Comparison of ENCODE assay signal across 8 mouse cellular contexts in the genomic region with DNA sequence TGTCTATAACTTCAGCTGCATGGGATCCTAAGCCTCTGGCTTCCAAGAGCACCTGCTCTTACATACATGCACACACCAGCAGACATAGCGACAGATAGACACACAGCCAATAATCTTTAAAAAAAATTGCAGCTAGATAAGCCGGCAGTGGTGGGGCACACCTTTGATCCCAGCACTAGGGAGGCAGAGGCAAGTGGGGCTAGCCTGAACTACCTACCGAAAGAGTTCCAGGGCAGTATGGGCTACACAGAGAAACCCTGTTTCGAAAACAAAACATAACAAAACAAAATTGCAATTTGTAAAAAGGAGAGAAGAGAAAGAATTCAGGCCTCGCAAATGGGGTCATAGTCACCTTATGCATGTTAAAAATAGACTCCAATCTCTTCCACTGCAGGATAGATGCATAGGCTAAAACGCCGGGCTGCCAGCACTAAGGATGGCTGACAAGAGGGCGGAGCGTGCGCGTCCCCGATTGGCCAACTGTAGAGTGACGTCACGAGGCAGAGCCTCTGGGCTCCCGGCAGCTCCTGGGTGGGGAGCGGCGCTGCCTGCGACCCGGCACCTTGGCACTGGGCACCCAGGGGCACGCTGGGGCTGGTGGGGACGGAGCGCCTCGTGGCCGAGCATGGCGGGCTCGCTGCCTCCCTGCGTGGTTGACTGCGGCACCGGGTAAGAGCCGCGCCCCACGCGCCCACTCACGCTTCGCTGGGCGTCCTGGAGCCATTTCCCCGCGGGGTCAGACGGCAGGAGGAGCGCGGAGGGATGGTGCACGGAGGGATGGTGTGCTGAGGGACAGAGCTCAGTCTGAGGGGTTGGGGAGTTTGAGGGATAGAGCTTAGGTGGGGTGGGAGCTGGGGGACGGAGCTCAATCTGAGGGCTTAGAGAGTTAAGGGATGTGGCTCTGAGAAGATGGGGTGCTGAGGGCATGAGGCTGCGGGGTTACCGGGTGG. TPM values are rescaled to one million over a fixed set of nuclear protein-coding genes. Genes with fewer than 3 reads are reported as not detected.
A peak's percentile ranks its signal among the peaks of the same experiment; 100 is the strongest.
DNase-seq lines count a peak whose midpoint lies in the region; ATAC-seq and TF ChIP-seq lines count a peak whose summit lies in the region.

A gene (plus strand): TSS at position 538 of the 950 bp plus-strand sequence.

- ATAC-seq in forebrain, embryonic 12.5 days (ENCODE audit: low FRiP score): peak; percentile 98
- peak; percentile 97 for ATAC-seq in heart, postnatal 0 days (ENCODE audit: insufficient read depth, low read depth)
- ATAC-seq in liver, embryonic 14.5 days (ENCODE audit: insufficient read depth): peak; percentile 92
- ATAC-seq in stomach, embryonic 15.5 days (ENCODE audit: insufficient read depth, low FRiP score, low read depth): peak; percentile 93

- in situ Hi-C loops in CH12.LX (cut with MboI; ENCODE audit: low pct_ligation_motif_present, low pct_unique_long_range_greater_than_20kb, low sequenced_read_pairs): no loop called here

- no peak for TF ChIP-seq CTCF in CH12.LX (conservative IDR thresholded peaks at IDR 0.05 in 1 of 2, IDR thresholded peaks at IDR 0.05 in 1 of 2; ENCODE audit: low read depth in 2 of 2, low read length in 2 of 2)
- no peak for TF ChIP-seq CTCF in heart, postnatal 0 days (IDR thresholded peaks at IDR 0.05; ENCODE audit: low read depth)
- no peak for TF ChIP-seq CTCF in liver, embryonic 14.5 days (IDR thresholded peaks at IDR 0.05; ENCODE audit: low read depth)

- TF ChIP-seq EP300 in CH12.LX (IDR thresholded peaks at IDR 0.05; ENCODE audit: low read length): no peak
- no peak for TF ChIP-seq EP300 in heart, postnatal 0 days (IDR thresholded peaks at IDR 0.05; ENCODE audit: low read depth)
- TF ChIP-seq EP300 in liver, embryonic 14.5 days (IDR thresholded peaks at IDR 0.05; ENCODE audit: low read depth): no peak

- H3K4me1 ChIP-seq in CH12.LX (ENCODE audit: control insufficient read depth in 1 of 2, insufficient read depth in 2 of 2): peaks cover 13 to 26% of the 10 kb centered on the region in 2 experiments
- H3K4me1 ChIP-seq in forebrain, embryonic 12.5 days: peaks cover 17% of the 10 kb centered on the region
- peaks cover 22% of the 10 kb centered on the region for H3K4me1 ChIP-seq in heart, postnatal 0 days (ENCODE audit: control insufficient read depth, insufficient read depth)
- 0 out of 4 replicates have a peak, but pooled peaks cover 0 to 3% of the 10 kb centered on the region in 2 experiments for H3K4me1 ChIP-seq in liver, embryonic 14.5 days (replicated peaks; ENCODE audit: control insufficient read depth in 2 of 2, insufficient read depth in 2 of 2, low read length in 1 of 2)
- H3K4me1 ChIP-seq in stomach, embryonic 15.5 days: 0 out of 2 replicates have a peak, but pooled peaks cover 9% of the 10 kb centered on the region

- TF ChIP-seq POLR2A in CH12.LX (IDR thresholded peaks at IDR 0.05; ENCODE audit: low read depth, low read length): peak; percentile 26; the same call in 1 of the 2 replicates

- DNase-seq in CH12.LX (ENCODE audit: extremely low read depth): peak; percentile 84
- DNase-seq in c-Kit-positive CD71-positive TER-119-negative erythroid progenitor cells, embryonic 14.5 days (ENCODE audit: low read depth): peak; percentile 66
- peak; percentile 91 for DNase-seq in heart, postnatal 0 days (ENCODE audit: low spot score)
- DNase-seq in kidney, postnatal 36 days: peak; percentile 82 to 89
- peak; percentile 48 to 57 (median 54) for DNase-seq in liver, embryonic 14.5 days (ENCODE audit: low read depth in 3 of 3, low spot score in 3 of 3)
- peak; percentile 86 for DNase-seq in neural tube, embryonic 10.5 days (ENCODE audit: extremely low spot score, low spot score)

- H3K79me2 ChIP-seq in CH12.LX (replicated peaks; ENCODE audit: control insufficient read depth, extremely low read depth, insufficient read depth, poor library complexity, severe bottlenecking): no peaks in the 10 kb centered on the region

- dilution Hi-C loops in CH12.LX (cut with MboI; ENCODE audit: extremely low pct_ligation_motif_present, extremely low pct_unique_long_range_greater_than_20kb, low sequenced_read_pairs): no loop called here

- H3K4me2 ChIP-seq in CH12.LX (ENCODE audit: insufficient read depth, low read depth, poor library complexity, severe bottlenecking): peak within 1 kb of the TSS; percentile 68
- H3K4me2 ChIP-seq in forebrain, embryonic 12.5 days: peak within 1 kb of the TSS; percentile 92
- H3K4me2 ChIP-seq in heart, postnatal 0 days (ENCODE audit: low read depth, low read length): peak within 1 kb of the TSS; percentile 87
- H3K4me2 ChIP-seq in liver, embryonic 14.5 days (ENCODE audit: low read depth): peak within 1 kb of the TSS; percentile 79
- peak within 1 kb of the TSS; percentile 98 for H3K4me2 ChIP-seq in stomach, embryonic 15.5 days

- no peak for TF ChIP-seq RAD21 in CH12.LX (IDR thresholded peaks at IDR 0.05; ENCODE audit: low read depth, low read length)

- H3K4me3 ChIP-seq in CH12.LX (replicated peaks in 1 of 3; ENCODE audit: low read depth in 2 of 3, low read length in 2 of 3, poor library complexity in 1 of 3): peak within 1 kb of the TSS; percentile 45 to 78 (median 77)
- peak within 1 kb of the TSS; percentile 84 for H3K4me3 ChIP-seq in forebrain, embryonic 12.5 days (replicated peaks)
- H3K4me3 ChIP-seq in heart, postnatal 0 days (ENCODE audit: low read depth, low read length): peak within 1 kb of the TSS; percentile 69
- H3K4me3 ChIP-seq in liver, embryonic 14.5 days (ENCODE audit: insufficient read depth in 1 of 2, low read depth in 2 of 2, low read length in 2 of 2): peak within 1 kb of the TSS; percentile 59 to 60
- H3K4me3 ChIP-seq in stomach, embryonic 15.5 days (replicated peaks): peak within 1 kb of the TSS; percentile 71

- H3K27ac ChIP-seq in CH12.LX (ENCODE audit: insufficient read depth, low read depth): no peak within 1 kb of the TSS
- no peak within 1 kb of the TSS for H3K27ac ChIP-seq in forebrain, embryonic 12.5 days
- H3K27ac ChIP-seq in heart, postnatal 0 days (ENCODE audit: low read depth): peak within 1 kb of the TSS; percentile 69
- no peak within 1 kb of the TSS for H3K27ac ChIP-seq in liver, embryonic 14.5 days
- H3K27ac ChIP-seq in stomach, embryonic 15.5 days: no peak within 1 kb of the TSS

- H3K9ac ChIP-seq in CH12.LX (ENCODE audit: insufficient read depth, low read depth): no peak within 1 kb of the TSS
- H3K9ac ChIP-seq in forebrain, embryonic 12.5 days: peak within 1 kb of the TSS; percentile 80
- peak within 1 kb of the TSS; percentile 59 for H3K9ac ChIP-seq in heart, postnatal 0 days (replicated peaks; ENCODE audit: low read depth, low read length)
- 0 out of 2 replicates have a peak within 1 kb of the TSS, but pooled peaks have one; percentile 6 for H3K9ac ChIP-seq in liver, embryonic 14.5 days (replicated peaks)
- peak within 1 kb of the TSS; percentile 68 for H3K9ac ChIP-seq in stomach, embryonic 15.5 days

- H3K36me3 ChIP-seq in CH12.LX (replicated peaks in 1 of 2; ENCODE audit: control insufficient read depth in 1 of 2, insufficient read depth in 1 of 2, low read length in 1 of 2): no peaks in the 10 kb centered on the region
- no peaks in the 10 kb centered on the region for H3K36me3 ChIP-seq in forebrain, embryonic 12.5 days (replicated peaks)
- no peaks in the 10 kb centered on the region for H3K36me3 ChIP-seq in heart, postnatal 0 days (replicated peaks; ENCODE audit: control insufficient read depth, insufficient read depth, low read length)
- no peaks in the 10 kb centered on the region for H3K36me3 ChIP-seq in liver, embryonic 14.5 days (replicated peaks; ENCODE audit: control insufficient read depth, insufficient read depth, low read depth)
- H3K36me3 ChIP-seq in stomach, embryonic 15.5 days: no peaks in the 10 kb centered on the region

- H3K27me3 ChIP-seq in CH12.LX (replicated peaks): no peaks in the 10 kb centered on the region
- no peaks in the 10 kb centered on the region; the same call in 1 of the 2 replicates for H3K27me3 ChIP-seq in forebrain, embryonic 12.5 days
- no peaks in the 10 kb centered on the region for H3K27me3 ChIP-seq in heart, postnatal 0 days (ENCODE audit: control insufficient read depth, insufficient read depth, low read length)
- H3K27me3 ChIP-seq in liver, embryonic 14.5 days (ENCODE audit: control insufficient read depth, insufficient read depth, low read length): no peaks in the 10 kb centered on the region
- 0 out of 2 replicates have a peak, but pooled peaks cover 4% of the 10 kb centered on the region for H3K27me3 ChIP-seq in stomach, embryonic 15.5 days (replicated peaks)

- no peaks in the 10 kb centered on the region for H3K9me3 ChIP-seq in CH12.LX (replicated peaks; ENCODE audit: low read length)
- H3K9me3 ChIP-seq in forebrain, embryonic 12.5 days: no peaks in the 10 kb centered on the region
- H3K9me3 ChIP-seq in heart, postnatal 0 days (replicated peaks; ENCODE audit: control insufficient read depth, low read length): no peaks in the 10 kb centered on the region
- no peaks in the 10 kb centered on the region for H3K9me3 ChIP-seq in liver, embryonic 14.5 days (ENCODE audit: control insufficient read depth, low read length)
- no peaks in the 10 kb centered on the region for H3K9me3 ChIP-seq in stomach, embryonic 15.5 days

- WGBS in forebrain, embryonic 12.5 days: 3% methylated on average over 45 of the region's 45 CpGs
- 2% methylated on average over 45 of the region's 45 CpGs for WGBS in heart, postnatal 0 days
- WGBS in liver, embryonic 14.5 days (ENCODE audit: insufficient replicate concordance): 2% methylated on average over 45 of the region's 45 CpGs
- 3% methylated on average over 44 of the region's 45 CpGs for WGBS in stomach, embryonic 15.5 days

TF ChIP-seq in CH12.LX, 34 proteins besides CTCF, POLR2A, EP300 and RAD21 (continues in another document):
- TF ChIP-seq MAZ (IDR thresholded peaks at IDR 0.05; ENCODE audit: low read depth, low read length) (no peak), SIN3A (IDR thresholded peaks at IDR 0.05; ENCODE audit: low read length) (peak; percentile 24; the same call in 1 of the 2 replicates), NELFE (IDR thresholded peaks at IDR 0.05; ENCODE audit: low read depth, low read length) (0 out of 2 replicates have a peak, but pooled peaks have one; percentile 47), MAX (IDR thresholded peaks at IDR 0.05; ENCODE audit: low read length) (peak; percentile 29; the same call in 1 of the 2 replicates), MEF2A (IDR thresholded peaks at IDR 0.05; ENCODE audit: borderline replicate concordance, low read depth, low read length) (peak; percentile 42; the same call in 1 of the 2 replicates)

RNA-seq across cellular contexts. Expression of the gene that starts here (rescaled TPM):
- total RNA-seq in CH12.LX (2012; rRNA removed) (1.3 and 1.7 TPM in 2 replicates), CH12.LX (2014; rRNA removed) (3.9 and 4.5 TPM in 2 replicates)
- 4.7 and 6.8 TPM in 2 replicates for polyA plus RNA-seq in CH12.LX (2012; ENCODE audit: insufficient read length, low read depth)
- 19.5 and 20.2 TPM in 2 replicates for polyA plus RNA-seq in forebrain, embryonic 12.5 days (2016; fragmentation: Nextera tagmentation; extraction: Ambion mirVana)
- total RNA-seq in heart, postnatal 0 days (2014; rRNA removed; ENCODE audit: low replicate concordance): 12.0 and 16.7 TPM in 2 replicates
- 27.6 and 29.4 TPM in 2 replicates for polyA plus RNA-seq in heart, postnatal 0 days (2015; fragmentation: Nextera tagmentation; extraction: Ambion mirVana)
- 0.16 and 0.22 TPM in 2 replicates for polyA plus RNA-seq in liver, embryonic 14.5 days (2012; rRNA removed)
- polyA plus RNA-seq in liver, embryonic 14.5 days (2014; fragmentation: Nextera tagmentation; extraction: Ambion mirVana): 0.56 and 0.71 TPM in 2 replicates
- 3.8 and 4.1 TPM in 2 replicates for polyA plus RNA-seq in stomach, embryonic 15.5 days (2015; fragmentation: Nextera tagmentation; extraction: Ambion mirVana)

Comparison
In these comparisons a context has a peak if more than half of its experiments do, and no peak if none do; other contexts are left out.
1. Peak in DNase-seq, ATAC-seq, H3K4me3 ChIP-seq, H3K9ac ChIP-seq and H3K4me2 ChIP-seq in liver, embryonic 14.5 days; RNA of the gene not detected or under 1 TPM.